Mouse (Mus musculus) ES-Bruce4 (cell line): ENCODE measurements around the gene Dazap2.
A peak's percentile ranks its signal among the peaks of the same experiment; 100 is the strongest.

Experiments
- CTCF ChIP-seq: IDR thresholded peaks from one replicate; pipeline ENCODE4 v1.8.1; 2011; ENCODE audit warnings: low read depth, low read length
- EP300 ChIP-seq: IDR thresholded peaks from 2 replicates; pipeline ENCODE4 v1.6.1; 2011; ENCODE audit warnings: low read depth, low read length; ENCODE audit not compliant: insufficient read depth
- POLR2A ChIP-seq: IDR thresholded peaks from one replicate; pipeline ENCODE4 v1.8.1; 2011; ENCODE audit warnings: low read length; ENCODE audit not compliant: insufficient read depth

DNA sequence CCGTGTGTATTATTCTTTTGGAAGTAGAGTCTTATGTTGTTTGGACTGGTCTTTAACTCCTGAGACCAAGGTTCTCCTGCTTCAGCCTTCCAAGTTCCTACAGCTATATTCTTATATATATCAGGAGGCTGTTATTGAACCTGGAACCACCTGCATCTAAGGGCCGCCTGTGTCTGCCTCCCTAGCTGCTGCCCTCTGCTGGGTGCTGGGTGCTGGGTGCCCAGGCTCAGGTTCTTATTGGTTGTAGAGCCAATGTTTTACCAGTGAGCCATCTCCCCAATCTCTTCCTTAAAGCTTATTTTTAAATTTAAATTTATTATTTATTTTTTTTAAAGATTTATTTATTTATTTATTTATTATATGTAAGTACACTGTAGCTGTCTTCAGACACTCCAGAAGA lies 2.7 kb upstream of the Dazap2 start:
- TF ChIP-seq POLR2A = no peak
- peak; percentile 58 for TF ChIP-seq CTCF
- no peak for TF ChIP-seq EP300
